Comparison of ENCODE assay signal across 32 mouse cellular contexts in genomic region chr10:43462821-43463220, GRCm38 (mm10). TPM values are rescaled to one million over a fixed set of nuclear protein-coding genes. Genes with fewer than 3 reads are reported as not detected.
DNase-seq lines count a peak whose midpoint lies in the region; ATAC-seq and TF ChIP-seq lines count a peak whose summit lies in the region.
"Had no signal": no experiment of that assay in that cellular context is flagged by ENCODE, and none has a peak within 500 bp of the region (broad histone marks: within the 10 kb centered on the region; RNA-seq: fewer than 3 reads in every experiment).

No protein-coding gene starts in this region.

- H3K9ac ChIP-seq in kidney, postnatal 0 days (ENCODE audit: low read depth, low read length) = no peak overlapping the region
- H3K9ac ChIP-seq in intestine, embryonic 16.5 days (ENCODE audit: low read depth, low read length) = no peak overlapping the region
- no peak overlapping the region for H3K9ac ChIP-seq in stomach, embryonic 16.5 days (ENCODE audit: low read length)
- H3K9ac ChIP-seq: embryonic facial prominence, embryonic 15.5 days; forebrain, embryonic 12.5 days; forebrain, postnatal 0 days; hindbrain, embryonic 15.5 days; limb, embryonic 13.5 days; midbrain, embryonic 12.5 days; neural tube, embryonic 12.5 days had no signal

- H3K27me3 ChIP-seq in kidney, postnatal 0 days (ENCODE audit: insufficient read depth, low read length) = no peaks in the 10 kb centered on the region
- H3K27me3 ChIP-seq in E14TG2a.4 (ENCODE audit: insufficient read depth, low read length) = no peaks in the 10 kb centered on the region
- no peaks in the 10 kb centered on the region for H3K27me3 ChIP-seq in intestine, embryonic 16.5 days (replicated peaks; ENCODE audit: control insufficient read depth, insufficient read depth, low read length)
- H3K27me3 ChIP-seq in stomach, embryonic 16.5 days (ENCODE audit: control insufficient read depth, insufficient read depth, low read length) = no peaks in the 10 kb centered on the region
- H3K27me3 ChIP-seq: embryonic facial prominence, embryonic 15.5 days; forebrain, embryonic 12.5 days; hindbrain, embryonic 15.5 days; limb, embryonic 13.5 days; midbrain, embryonic 12.5 days; neural tube, embryonic 12.5 days had no signal

- no peak overlapping the region for H3K4me3 ChIP-seq in kidney, postnatal 0 days (replicated peaks; ENCODE audit: low read depth, low read length)
- H3K4me3 ChIP-seq in E14TG2a.4 (replicated peaks; ENCODE audit: low read length) = 0 out of 2 replicates have a peak overlapping the region, but pooled peaks have one; percentile 10
- no peak overlapping the region for H3K4me3 ChIP-seq in intestine, embryonic 16.5 days (ENCODE audit: low read length)
- no peak overlapping the region for H3K4me3 ChIP-seq in stomach, embryonic 16.5 days (replicated peaks; ENCODE audit: low read length)
- H3K4me3 ChIP-seq: embryonic facial prominence, embryonic 10.5 days; embryonic facial prominence, embryonic 15.5 days; forebrain, embryonic 12.5 days; hindbrain, embryonic 10.5 days; hindbrain, embryonic 15.5 days; left cerebral cortex, adult 2 months; limb, embryonic 13.5 days; midbrain, embryonic 12.5 days; myocyte; neural tube, embryonic 12.5 days had no signal

- H3K4me2 ChIP-seq in kidney, postnatal 0 days (ENCODE audit: low read length) = no peak overlapping the region
- H3K4me2 ChIP-seq in intestine, embryonic 16.5 days (ENCODE audit: low read depth, low read length) = no peak overlapping the region
- no peak overlapping the region for H3K4me2 ChIP-seq in stomach, embryonic 16.5 days (ENCODE audit: low read depth, low read length)
- H3K4me2 ChIP-seq: embryonic facial prominence, embryonic 15.5 days; forebrain, embryonic 12.5 days; hindbrain, embryonic 15.5 days; limb, embryonic 13.5 days; midbrain, embryonic 12.5 days; neural tube, embryonic 12.5 days had no signal

- H3K27ac ChIP-seq in kidney, postnatal 0 days = peak overlapping the region; percentile 77
- peak overlapping the region; percentile 72 for H3K27ac ChIP-seq in intestine, embryonic 16.5 days (ENCODE audit: low read length)
- H3K27ac ChIP-seq in stomach, embryonic 16.5 days (ENCODE audit: low read length) = peak overlapping the region; percentile 18; the same call in 1 of the 2 replicates
- H3K27ac ChIP-seq: embryonic facial prominence, embryonic 10.5 days; embryonic facial prominence, embryonic 15.5 days; forebrain, embryonic 12.5 days; hindbrain, embryonic 10.5 days; hindbrain, embryonic 15.5 days; left cerebral cortex, adult 2 months; limb, embryonic 13.5 days; macrophage; midbrain, embryonic 12.5 days; neural tube, embryonic 12.5 days had no signal

- H3K4me1 ChIP-seq in kidney, postnatal 0 days (replicated peaks; ENCODE audit: insufficient read depth, low read length) = no peaks in the 10 kb centered on the region
- peaks cover 50% of the 10 kb centered on the region for H3K4me1 ChIP-seq in E14TG2a.4 (replicated peaks; ENCODE audit: low read depth, low read length)
- H3K4me1 ChIP-seq in intestine, embryonic 16.5 days (ENCODE audit: control insufficient read depth, insufficient read depth, low read length) = peaks cover 3% of the 10 kb centered on the region; the same call in 1 of the 2 replicates
- H3K4me1 ChIP-seq in stomach, embryonic 16.5 days (ENCODE audit: control insufficient read depth, insufficient read depth, low read length) = no peaks in the 10 kb centered on the region
- H3K4me1 ChIP-seq: embryonic facial prominence, embryonic 15.5 days; forebrain, embryonic 12.5 days; hindbrain, embryonic 15.5 days; limb, embryonic 13.5 days; midbrain, embryonic 12.5 days; neural tube, embryonic 12.5 days had no signal

- H3K9me3 ChIP-seq in kidney, postnatal 0 days (replicated peaks; ENCODE audit: low read length) = no peaks in the 10 kb centered on the region
- H3K9me3 ChIP-seq in E14TG2a.4 (ENCODE audit: low read length) = peaks cover 2% of the 10 kb centered on the region
- H3K9me3 ChIP-seq in intestine, embryonic 16.5 days (ENCODE audit: control insufficient read depth, low read length) = no peaks in the 10 kb centered on the region
- H3K9me3 ChIP-seq in stomach, embryonic 16.5 days (replicated peaks; ENCODE audit: control insufficient read depth, low read length) = no peaks in the 10 kb centered on the region
- H3K9me3 ChIP-seq: embryonic facial prominence, embryonic 10.5 days; embryonic facial prominence, embryonic 15.5 days; forebrain, embryonic 12.5 days; G1E; hindbrain, embryonic 15.5 days; midbrain, embryonic 12.5 days; neural tube, embryonic 12.5 days had no signal

- H3K36me3 ChIP-seq in kidney, postnatal 0 days (ENCODE audit: insufficient read depth, low read length) = no peaks in the 10 kb centered on the region
- H3K36me3 ChIP-seq in E14TG2a.4 (ENCODE audit: insufficient read depth, low read length) = no peaks in the 10 kb centered on the region
- H3K36me3 ChIP-seq in intestine, embryonic 16.5 days (ENCODE audit: control insufficient read depth, insufficient read depth, low read length) = no peaks in the 10 kb centered on the region
- no peaks in the 10 kb centered on the region for H3K36me3 ChIP-seq in stomach, embryonic 16.5 days (ENCODE audit: control insufficient read depth, insufficient read depth, low read length)
- H3K36me3 ChIP-seq: embryonic facial prominence, embryonic 10.5 days; embryonic facial prominence, embryonic 15.5 days; forebrain, embryonic 12.5 days; G1E; hindbrain, embryonic 10.5 days; hindbrain, embryonic 15.5 days; limb, embryonic 13.5 days; midbrain, embryonic 12.5 days; neural tube, embryonic 12.5 days had no signal

- peak; percentile 88 for ATAC-seq in kidney, postnatal 0 days (replicated peaks; ENCODE audit: low FRiP score, low read depth)
- peak; percentile 92 for ATAC-seq in intestine, embryonic 16.5 days
- peak; percentile 75; the same call in 1 of the 2 replicates for ATAC-seq in stomach, embryonic 16.5 days (ENCODE audit: insufficient read depth, low FRiP score)
- ATAC-seq: CD4-positive, CD25-positive, alpha-beta regulatory T cell, adult 4 months; forebrain, postnatal 0 days; inflammation-experienced regulatory T-cells, adult 6 months; lung, postnatal 0 days had no signal

- 63% methylated on average over 5 of the region's 5 CpGs for WGBS in kidney, postnatal 0 days
- WGBS in intestine, embryonic 16.5 days = 62% methylated on average over 5 of the region's 5 CpGs
- WGBS in stomach, embryonic 16.5 days = 60% methylated on average over 5 of the region's 5 CpGs

- peak; percentile 28 for DNase-seq in kidney, postnatal 0 days (ENCODE audit: low spot score)
- no peak for DNase-seq in kidney, postnatal 10 days
- DNase-seq in urinary bladder, postnatal 36 days (ENCODE audit: low spot score in 2 of 2) = no peak
- DNase-seq in lung, postnatal 10 days = no peak
- DNase-seq: adrenal gland, adult 8-10 months; cerebellum, adult 2 months; cerebellum, postnatal 14 days; forebrain, postnatal 0 days; gastrocnemius, postnatal 10 days; heart, postnatal 14 days; kidney, postnatal 14 days; lung, adult 18-20 months; right cerebral cortex, adult 18-20 months; thymus, postnatal 14 days had no signal

- no peak for TF ChIP-seq CTCF in kidney, postnatal 0 days (IDR thresholded peaks at IDR 0.05; ENCODE audit: low read depth)
- no peak for TF ChIP-seq CTCF in E14TG2a.4 (conservative IDR thresholded peaks at IDR 0.05; ENCODE audit: low read length)

RNA-seq across cellular contexts. Expression of gene Bend3, which starts 15.8 kb away (rescaled TPM):
- polyA plus RNA-seq in kidney, postnatal 0 days (2015; fragmentation: Nextera tagmentation; extraction: Ambion mirVana) = 2.8 TPM in 2 replicates
- 2.1 and 2.2 TPM in 2 replicates for polyA plus RNA-seq in intestine, embryonic 16.5 days (2015; fragmentation: Nextera tagmentation; extraction: Ambion mirVana)
- polyA plus RNA-seq in stomach, embryonic 16.5 days (2015; fragmentation: Nextera tagmentation; extraction: Ambion mirVana) = 1.8 and 2.5 TPM in 2 replicates

Comparison
In these comparisons a context has a peak if more than half of its experiments do, and no peak if none do; other contexts are left out.
1. H3K27ac ChIP-seq: peak in every context shown above with its lines; median percentile 77 in kidney, postnatal 0 days; 72 in intestine, embryonic 16.5 days; 18 in stomach, embryonic 16.5 days.